In genomic region chr2:165279351-165279750, GRCm38 (mm10) we compare ENCODE assay signal across 23 mouse cellular contexts. TPM values are rescaled to one million over a fixed set of nuclear protein-coding genes. Genes with fewer than 3 reads are reported as not detected.
DNase-seq lines count a peak whose midpoint lies in the region; ATAC-seq lines count a peak whose summit lies in the region.
"Had no signal": no experiment of that assay in that cellular context is flagged by ENCODE, and none has a peak within 500 bp of the region (broad histone marks: within the 10 kb centered on the region; RNA-seq: fewer than 3 reads in every experiment).

No protein-coding gene starts in this region.

- ATAC-seq in hindbrain, embryonic 13.5 days (ENCODE audit: low FRiP score), result no peak
- no peak for ATAC-seq in hindbrain, embryonic 16.5 days
- 0 out of 2 replicates have a peak, but pooled peaks have one; percentile 13 for ATAC-seq in midbrain, embryonic 12.5 days (ENCODE audit: low FRiP score, low read depth)
- no peak for ATAC-seq in midbrain, embryonic 15.5 days (replicated peaks)
- ATAC-seq: activated CD4-positive, CD25-positive, alpha-beta regulatory T cell, adult 4 months; forebrain, embryonic 13.5 days; intestine, embryonic 16.5 days; Patski had no signal

- peak; percentile 15 for DNase-seq in retina, embryonic 14.5 days (ENCODE audit: low spot score)
- DNase-seq in gastrocnemius, postnatal 14 days, result no peak
- DNase-seq in left cerebral cortex, adult 9 months (ENCODE audit: low spot score in 2 of 2), result no peak
- DNase-seq: adrenal gland, postnatal 14 days; cerebellum, adult 8-10 months; cerebellum, postnatal 36 days; gastrocnemius, adult 2 months; gastrocnemius, postnatal 36 days; heart, adult 11 months; heart, postnatal 36 days had no signal

- peaks cover 55% of the 10 kb centered on the region for H3K36me3 ChIP-seq in hindbrain, embryonic 13.5 days
- peaks cover 10% of the 10 kb centered on the region for H3K36me3 ChIP-seq in hindbrain, embryonic 16.5 days (ENCODE audit: control insufficient read depth, insufficient read depth, low read length)
- peaks cover 22% of the 10 kb centered on the region for H3K36me3 ChIP-seq in midbrain, embryonic 12.5 days
- H3K36me3 ChIP-seq in midbrain, embryonic 15.5 days (replicated peaks), result no peaks in the 10 kb centered on the region

- 56% methylated on average over 10 of the region's 10 CpGs for WGBS in hindbrain, embryonic 13.5 days
- WGBS in hindbrain, embryonic 16.5 days, result 50% methylated on average over 10 of the region's 10 CpGs
- 24% methylated on average over 10 of the region's 10 CpGs for WGBS in midbrain, embryonic 12.5 days
- WGBS in midbrain, embryonic 15.5 days, result 18% methylated on average over 10 of the region's 10 CpGs

- no peak overlapping the region for H3K4me3 ChIP-seq in hindbrain, embryonic 13.5 days
- no peak overlapping the region for H3K4me3 ChIP-seq in hindbrain, embryonic 16.5 days (ENCODE audit: low read length)
- H3K4me3 ChIP-seq in midbrain, embryonic 12.5 days, result no peak overlapping the region
- no peak overlapping the region for H3K4me3 ChIP-seq in midbrain, embryonic 15.5 days
- H3K4me3 ChIP-seq: embryonic facial prominence, embryonic 10.5 days; erythroblast, embryonic 14.5 days; forebrain, embryonic 13.5 days; gastrocnemius, adult 2 months; heart, embryonic 13.5 days; hindbrain, embryonic 12.5 days had no signal

- H3K9ac ChIP-seq in hindbrain, embryonic 13.5 days, result peak overlapping the region; percentile 29; the same call in 1 of the 2 replicates
- no peak overlapping the region for H3K9ac ChIP-seq in hindbrain, embryonic 16.5 days (ENCODE audit: low read depth, low read length)
- no peak overlapping the region for H3K9ac ChIP-seq in midbrain, embryonic 12.5 days (replicated peaks)
- no peak overlapping the region; the same call in 1 of the 2 replicates for H3K9ac ChIP-seq in midbrain, embryonic 15.5 days
- H3K9ac ChIP-seq: forebrain, embryonic 13.5 days; heart, embryonic 13.5 days had no signal

- peak overlapping the region; percentile 56; the same call in 1 of the 2 replicates for H3K27ac ChIP-seq in hindbrain, embryonic 13.5 days
- H3K27ac ChIP-seq in hindbrain, embryonic 16.5 days (ENCODE audit: low read depth, low read length), result no peak overlapping the region
- peak overlapping the region; percentile 66 for H3K27ac ChIP-seq in midbrain, embryonic 12.5 days (replicated peaks)
- peak overlapping the region; percentile 71 for H3K27ac ChIP-seq in midbrain, embryonic 15.5 days
- H3K27ac ChIP-seq: embryonic facial prominence, embryonic 10.5 days; forebrain, embryonic 13.5 days; gastrocnemius, adult 2 months; heart, embryonic 13.5 days; hindbrain, embryonic 12.5 days had no signal

- H3K9me3 ChIP-seq in hindbrain, embryonic 13.5 days, result no peaks in the 10 kb centered on the region
- no peaks in the 10 kb centered on the region for H3K9me3 ChIP-seq in hindbrain, embryonic 16.5 days (ENCODE audit: control insufficient read depth, low read length)
- H3K9me3 ChIP-seq in midbrain, embryonic 12.5 days, result no peaks in the 10 kb centered on the region
- no peaks in the 10 kb centered on the region for H3K9me3 ChIP-seq in midbrain, embryonic 15.5 days
- H3K9me3 ChIP-seq: embryonic facial prominence, embryonic 10.5 days; forebrain, embryonic 13.5 days; heart, embryonic 13.5 days; hindbrain, embryonic 12.5 days had no signal

- H3K4me2 ChIP-seq in hindbrain, embryonic 13.5 days, result no peak overlapping the region
- H3K4me2 ChIP-seq in hindbrain, embryonic 16.5 days (ENCODE audit: low read length), result no peak overlapping the region
- H3K4me2 ChIP-seq in midbrain, embryonic 12.5 days (replicated peaks), result no peak overlapping the region
- H3K4me2 ChIP-seq in midbrain, embryonic 15.5 days, result no peak overlapping the region
- H3K4me2 ChIP-seq: forebrain, embryonic 13.5 days; heart, embryonic 13.5 days; hindbrain, embryonic 12.5 days had no signal

- H3K27me3 ChIP-seq in hindbrain, embryonic 13.5 days, result peaks cover 15% of the 10 kb centered on the region
- H3K27me3 ChIP-seq in hindbrain, embryonic 16.5 days (replicated peaks; ENCODE audit: control insufficient read depth, insufficient read depth, low read length), result no peaks in the 10 kb centered on the region
- H3K27me3 ChIP-seq in midbrain, embryonic 12.5 days, result peaks cover 14% of the 10 kb centered on the region; the same call in 1 of the 2 replicates
- no peaks in the 10 kb centered on the region for H3K27me3 ChIP-seq in midbrain, embryonic 15.5 days (replicated peaks)
- H3K27me3 ChIP-seq: CH12.LX; forebrain, embryonic 13.5 days; heart, embryonic 13.5 days; Patski had no signal

- intact Hi-C loops in gastrocnemius, postnatal 14 days (cut with DNase I; ENCODE audit: low total_unique reads), result loop anchor here (5.0 kb wide), 2 partner anchors 58 to 207 kb away; no protein-coding TSS in a partner anchor

- H3K4me1 ChIP-seq in hindbrain, embryonic 13.5 days (replicated peaks), result peaks cover 40% of the 10 kb centered on the region
- H3K4me1 ChIP-seq in hindbrain, embryonic 16.5 days (ENCODE audit: control insufficient read depth, insufficient read depth, low read depth, low read length), result peaks cover 18% of the 10 kb centered on the region
- peaks cover 40% of the 10 kb centered on the region for H3K4me1 ChIP-seq in midbrain, embryonic 12.5 days
- peaks cover 53% of the 10 kb centered on the region for H3K4me1 ChIP-seq in midbrain, embryonic 15.5 days

RNA-seq across cellular contexts. Expression of gene Slc35c2, which starts 8.3 kb away (rescaled TPM):
- 61.5 and 68.1 TPM in 2 replicates for polyA plus RNA-seq in hindbrain, embryonic 13.5 days (2015; fragmentation: Nextera tagmentation; extraction: Ambion mirVana)
- polyA plus RNA-seq in hindbrain, embryonic 16.5 days (2015; fragmentation: Nextera tagmentation; extraction: Ambion mirVana), result 73.4 and 79.6 TPM in 2 replicates
- 61.6 and 67.1 TPM in 2 replicates for polyA plus RNA-seq in midbrain, embryonic 12.5 days (2016; fragmentation: Nextera tagmentation; extraction: Ambion mirVana)
- 72.8 and 74.1 TPM in 2 replicates for polyA plus RNA-seq in midbrain, embryonic 15.5 days (2015; fragmentation: Nextera tagmentation; extraction: Ambion mirVana)
- 10 to 100 TPM; 16.4 to 16.8 TPM for total RNA-seq in gastrocnemius, postnatal 14 days (2021)

RNA-seq across cellular contexts. Expression of gene Cdh22, which starts 44.7 kb away (rescaled TPM):
- 9.4 and 11.4 TPM in 2 replicates for polyA plus RNA-seq in hindbrain, embryonic 13.5 days (2015; fragmentation: Nextera tagmentation; extraction: Ambion mirVana)
- 11.0 and 13.1 TPM in 2 replicates for polyA plus RNA-seq in hindbrain, embryonic 16.5 days (2015; fragmentation: Nextera tagmentation; extraction: Ambion mirVana)
- 14.8 and 18.8 TPM in 2 replicates for polyA plus RNA-seq in midbrain, embryonic 12.5 days (2016; fragmentation: Nextera tagmentation; extraction: Ambion mirVana)
- 20.8 and 21.2 TPM in 2 replicates for polyA plus RNA-seq in midbrain, embryonic 15.5 days (2015; fragmentation: Nextera tagmentation; extraction: Ambion mirVana)
- total RNA-seq in gastrocnemius, postnatal 14 days (2021), result under 1 TPM; 0.13 to 0.18 TPM
- polyA plus RNA-seq: activated CD4-positive, CD25-positive, alpha-beta regulatory T cell, adult 4 months; erythroblast, embryonic 14.5 days; Patski had no signal

RNA-seq across cellular contexts. Expression of gene Elmo2, which starts 46.9 kb away (rescaled TPM):
- 90.8 and 91.6 TPM in 2 replicates for polyA plus RNA-seq in hindbrain, embryonic 13.5 days (2015; fragmentation: Nextera tagmentation; extraction: Ambion mirVana)
- 96.2 and 115 TPM in 2 replicates for polyA plus RNA-seq in hindbrain, embryonic 16.5 days (2015; fragmentation: Nextera tagmentation; extraction: Ambion mirVana)
- polyA plus RNA-seq in midbrain, embryonic 12.5 days (2016; fragmentation: Nextera tagmentation; extraction: Ambion mirVana), result 88.2 and 89.3 TPM in 2 replicates
- polyA plus RNA-seq in midbrain, embryonic 15.5 days (2015; fragmentation: Nextera tagmentation; extraction: Ambion mirVana), result 111 and 115 TPM in 2 replicates
- total RNA-seq in gastrocnemius, postnatal 14 days (2021), result 10 to 100 TPM; 16.7 to 19.6 TPM
